Mouse (Mus musculus) bone marrow, adult 2 months (tissue): ENCODE data around the gene Disp3.

Source experiments
- CTCF ChIP-seq: fragments of 200-500 bp; IDR thresholded peaks from 2 replicates; pipeline ENCODE4 v1.5.1; 2011; ENCODE audit warnings: low read length, control low read depth; ENCODE audit not compliant: control insufficient read depth, insufficient read depth
- POLR2A ChIP-seq: fragments of 200-500 bp; IDR thresholded peaks from 2 replicates; pipeline ENCODE4 v1.6.1; 2011; ENCODE audit warnings: low read depth, mild to moderate bottlenecking, control low read depth, low read length, borderline replicate concordance; ENCODE audit not compliant: control insufficient read depth

DNA sequence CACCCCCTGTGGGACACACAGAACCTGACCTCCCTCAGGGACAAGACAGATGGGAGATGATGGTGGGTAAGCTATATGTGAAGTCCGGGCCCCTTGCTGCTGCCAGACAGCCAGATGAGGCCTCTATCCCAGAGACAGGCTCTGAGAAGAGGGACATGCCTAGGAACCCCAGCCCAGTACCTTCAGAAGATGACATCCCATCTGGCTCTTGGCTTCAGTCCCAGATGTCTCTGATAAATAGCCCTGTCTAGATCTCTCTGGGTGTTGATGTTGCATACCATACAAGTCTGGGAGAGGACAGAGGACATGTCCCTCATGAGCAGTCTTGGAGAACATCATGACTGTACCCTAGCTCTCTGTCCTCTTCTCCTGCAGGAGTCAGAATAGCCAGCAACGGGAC lies 42.5 kb upstream of the Disp3 start:
- TF ChIP-seq POLR2A, result no peak
- no peak for TF ChIP-seq CTCF
